Mouse (Mus musculus): ENCODE measurements around the gene Proz.

- no peak for TF ChIP-seq CTCF (IDR thresholded peaks at IDR 0.05; ENCODE audit: extremely low read depth, insufficient read depth, low read length)
- no peak for TF ChIP-seq POLR2A (IDR thresholded peaks at IDR 0.05; ENCODE audit: extremely low read depth, insufficient read depth, low read length)
Observed at GRCm38 (mm10) chr8:13028482-13028881, 32.2 kb upstream of the Proz start.

Data from cortical plate, adult 2 months (tissue).